Mouse (Mus musculus) ES-Bruce4 (cell line): ENCODE measurements around the gene Cxadr. TPM values are rescaled to one million over a fixed set of nuclear protein-coding genes. Genes with fewer than 3 reads are reported as not detected.
A peak's percentile ranks its signal among the peaks of the same experiment; 100 is the strongest.

Source experiments
- H3K27ac ChIP-seq: 2 replicates; pipeline ENCODE4 v1.5.1; 2012; ENCODE audit warnings: low read length, inconsistent platforms; ENCODE audit not compliant: insufficient read depth
- H3K27me3 ChIP-seq: 2 replicates; pipeline ENCODE4 v1.6.1; 2012; ENCODE audit warnings: mild to moderate bottlenecking, low read length, inconsistent platforms; ENCODE audit not compliant: control insufficient read depth, poor library complexity, insufficient read depth, severe bottlenecking
- H3K36me3 ChIP-seq: 2 replicates; pipeline ENCODE4 v1.6.1; 2012; ENCODE audit warnings: inconsistent platforms, mild to moderate bottlenecking, low read length, moderate library complexity; ENCODE audit not compliant: control insufficient read depth, poor library complexity, insufficient read depth, severe bottlenecking
- H3K4me1 ChIP-seq: one replicate; pipeline ENCODE4 v1.8.1; 2011; ENCODE audit warnings: low read length; ENCODE audit not compliant: control insufficient read depth, insufficient read depth
- H3K4me3 ChIP-seq: 2 replicates; pipeline ENCODE4 v1.5.1; 2011; ENCODE audit warnings: low read depth, mild to moderate bottlenecking, low read length
- H3K9ac ChIP-seq: 2 replicates; pipeline ENCODE4 v1.6.1; 2012; ENCODE audit warnings: low read depth, mild to moderate bottlenecking, inconsistent platforms; ENCODE audit not compliant: poor library complexity, severe bottlenecking
- H3K9me3 ChIP-seq: replicated peaks from 2 replicates; pipeline ENCODE4 v1.6.1; 2012; ENCODE audit warnings: mild to moderate bottlenecking, low read length, inconsistent platforms; ENCODE audit not compliant: control insufficient read depth, poor library complexity, insufficient read depth, severe bottlenecking
- CTCF ChIP-seq: IDR thresholded peaks from one replicate; pipeline ENCODE4 v1.8.1; 2011; ENCODE audit warnings: low read depth, low read length
- EP300 ChIP-seq: IDR thresholded peaks from 2 replicates; pipeline ENCODE4 v1.6.1; 2011; ENCODE audit warnings: low read depth, low read length; ENCODE audit not compliant: insufficient read depth
- POLR2A ChIP-seq: IDR thresholded peaks from one replicate; pipeline ENCODE4 v1.8.1; 2011; ENCODE audit warnings: low read length; ENCODE audit not compliant: insufficient read depth
- polyA plus RNA-seq: library from polyadenylated mRNA; stranded (reverse); fragments of >200 nt; gene quantifications from 2 replicates; pipeline ENCODE4 v1.2.4, GENCODE M21; 2011; ENCODE audit warnings: low read depth; ENCODE audit not compliant: missing spikeins, insufficient read depth, insufficient read length

Gene Cxadr
- polyA plus RNA-seq, 1 experiment: 24.4 TPM

GRCm38 (mm10) chr16:78283231-78283630 lies 18.1 kb upstream of the Cxadr start:
- no peak overlapping the region for H3K9ac ChIP-seq
- 0 out of 2 replicates have a peak, but pooled peaks cover 1% of the 10 kb centered on the region for H3K27me3 ChIP-seq
- H3K9me3 ChIP-seq: no peaks in the 10 kb centered on the region
- no peak for TF ChIP-seq CTCF
- no peak overlapping the region for H3K27ac ChIP-seq
- H3K36me3 ChIP-seq: no peaks in the 10 kb centered on the region
- H3K4me3 ChIP-seq: no peak overlapping the region
- H3K4me1 ChIP-seq: peaks cover 2% of the 10 kb centered on the region

GRCm38 (mm10) chr16:78294051-78294450 lies 7.2 kb upstream of the Cxadr start:
- H3K36me3 ChIP-seq: no peaks in the 10 kb centered on the region
- H3K4me1 ChIP-seq: no peaks in the 10 kb centered on the region
- no peaks in the 10 kb centered on the region for H3K9me3 ChIP-seq
- H3K9ac ChIP-seq: no peak overlapping the region
- H3K27me3 ChIP-seq: no peaks in the 10 kb centered on the region
- TF ChIP-seq POLR2A (no peak), CTCF (no peak), EP300 (no peak)
- no peak overlapping the region for H3K4me3 ChIP-seq
- H3K27ac ChIP-seq: no peak overlapping the region

- Histone ChIP-seq H3K9me3 (no peaks in the 10 kb centered on the region), H3K4me3 (no peak overlapping the region), H3K36me3 (no peaks in the 10 kb centered on the region), H3K27ac (no peak overlapping the region), H3K9ac (no peak overlapping the region), H3K27me3 (no peaks in the 10 kb centered on the region), H3K4me1 (no peaks in the 10 kb centered on the region)
- no peak for TF ChIP-seq POLR2A
- TF ChIP-seq CTCF: no peak
- no peak for TF ChIP-seq EP300
Measured at GRCm38 (mm10) chr16:78294606-78295275, 6.5 kb upstream of the Cxadr start.

GRCm38 (mm10) chr16:78295601-78296000 lies 5.7 kb upstream of the Cxadr start:
- TF ChIP-seq EP300: no peak
- TF ChIP-seq CTCF: no peak
- no peak for TF ChIP-seq POLR2A
- no peak overlapping the region for H3K9ac ChIP-seq
- H3K4me3 ChIP-seq: no peak overlapping the region
- no peaks in the 10 kb centered on the region for H3K9me3 ChIP-seq
- H3K27me3 ChIP-seq: no peaks in the 10 kb centered on the region
- no peaks in the 10 kb centered on the region for H3K36me3 ChIP-seq
- no peaks in the 10 kb centered on the region for H3K4me1 ChIP-seq
- no peak overlapping the region for H3K27ac ChIP-seq

- Histone ChIP-seq H3K9ac (no peak overlapping the region), H3K9me3 (no peaks in the 10 kb centered on the region), H3K4me1 (no peaks in the 10 kb centered on the region), H3K27me3 (no peaks in the 10 kb centered on the region), H3K4me3 (no peak overlapping the region), H3K36me3 (no peaks in the 10 kb centered on the region), H3K27ac (no peak overlapping the region)
- no peak for TF ChIP-seq POLR2A
- no peak for TF ChIP-seq EP300
- TF ChIP-seq CTCF: no peak
Measured at GRCm38 (mm10) chr16:78296114-78296513, 5.2 kb upstream of the Cxadr start.

- H3K4me1 ChIP-seq: peaks cover 1% of the 10 kb centered on the region
- no peaks in the 10 kb centered on the region for H3K27me3 ChIP-seq
- no peak for TF ChIP-seq POLR2A
- no peak for TF ChIP-seq EP300
- no peak for TF ChIP-seq CTCF
- peak overlapping the region; percentile 90 for H3K4me3 ChIP-seq
- peak overlapping the region; percentile 83 for H3K9ac ChIP-seq
- H3K9me3 ChIP-seq: no peaks in the 10 kb centered on the region
- H3K27ac ChIP-seq: no peak overlapping the region
- no peaks in the 10 kb centered on the region for H3K36me3 ChIP-seq
Measured at GRCm38 (mm10) chr16:78301831-78302677, 765 bp downstream of the Cxadr start.
